Mouse (Mus musculus): ENCODE data around the gene Coa3.

Coa3 gene

DNA sequence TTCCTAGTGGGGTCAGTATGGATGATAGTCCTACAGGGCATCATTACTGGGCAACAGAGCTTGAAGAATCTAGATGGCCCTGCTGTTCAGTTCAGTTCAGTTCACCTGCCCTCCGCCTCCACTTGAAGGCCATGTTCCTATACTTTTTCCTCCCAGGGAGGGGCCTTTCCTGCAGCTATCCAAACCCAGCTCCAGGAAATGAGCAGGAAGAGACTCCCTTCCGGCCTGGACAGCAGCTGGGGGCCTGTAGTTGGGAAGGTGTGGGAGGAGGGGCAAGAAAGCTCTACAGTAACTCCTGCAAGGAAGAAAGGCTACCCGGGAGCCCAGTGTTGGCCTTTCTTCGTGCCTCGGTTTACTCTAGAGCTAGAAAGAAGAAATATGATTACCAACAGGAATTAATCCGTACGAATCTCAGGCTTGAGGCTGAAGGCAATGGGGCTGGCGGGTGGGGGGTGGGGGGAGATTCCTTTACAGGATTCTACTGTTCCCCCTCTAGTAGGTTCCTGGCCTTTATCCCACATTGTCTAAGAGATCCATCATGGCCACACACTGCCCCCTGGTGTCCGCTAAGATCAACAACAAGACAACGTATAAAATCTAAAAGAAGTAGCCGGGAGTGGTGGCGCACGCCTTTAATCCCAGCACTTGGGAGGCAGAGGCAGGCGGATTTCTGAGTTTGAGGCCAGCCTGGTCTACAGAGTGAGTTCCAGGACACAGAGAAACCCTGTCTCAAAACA lies 30.5 kb downstream of the Coa3 start:
- peak; percentile 69 to 81 for DNase-seq

DNA sequence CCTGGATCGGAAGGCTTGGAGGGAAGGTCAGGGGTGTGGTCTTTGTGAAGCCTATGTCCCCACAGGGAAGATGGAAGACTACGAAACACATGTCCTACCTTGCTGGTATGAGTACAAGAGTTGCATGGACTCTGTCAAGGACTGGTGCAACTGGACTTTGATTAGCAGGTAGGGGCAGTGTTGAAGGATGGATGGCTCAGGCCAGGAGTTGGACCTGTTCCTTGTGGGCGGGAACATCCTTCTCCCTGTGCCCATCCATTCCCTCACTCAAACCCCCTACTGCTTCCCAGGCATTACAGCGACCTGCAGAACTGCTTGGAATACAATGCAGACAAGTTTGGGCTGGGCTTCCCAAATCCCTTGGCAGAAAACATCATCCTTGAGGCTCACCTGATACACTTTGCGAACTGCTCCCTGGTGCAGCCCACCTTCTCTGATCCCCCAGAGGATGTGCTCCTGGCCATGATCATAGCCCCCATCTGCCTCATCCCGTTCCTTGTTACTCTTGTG lies 31.3 kb downstream of the Coa3 start:
- no peak for DNase-seq

GRCm38 (mm10) chr11:101246702-101247012 lies 32.3 kb downstream of the Coa3 start:
- no peak for DNase-seq

GRCm38 (mm10) chr11:101245855-101246701 lies 32.8 kb downstream of the Coa3 start, which contains the start of gene Ramp2:
Gene Ramp2 (plus strand): TSS chr11:101246028.
- peak; percentile 78 to 85 for DNase-seq

GRCm38 (mm10) chr11:101245071-101245470 lies 33.8 kb downstream of the Coa3 start:
- DNase-seq: peak in 1 of 2 experiments; percentile 40

- DNase-seq: no peak
Observed at GRCm38 (mm10) chr11:101238071-101238647, 40.8 kb downstream of the Coa3 start.

- no peak for DNase-seq
Observed at GRCm38 (mm10) chr11:101236782-101237181, 42.1 kb downstream of the Coa3 start.

GRCm38 (mm10) chr11:101235429-101235828 lies 43.5 kb downstream of the Coa3 start:
- DNase-seq: no peak

DNA sequence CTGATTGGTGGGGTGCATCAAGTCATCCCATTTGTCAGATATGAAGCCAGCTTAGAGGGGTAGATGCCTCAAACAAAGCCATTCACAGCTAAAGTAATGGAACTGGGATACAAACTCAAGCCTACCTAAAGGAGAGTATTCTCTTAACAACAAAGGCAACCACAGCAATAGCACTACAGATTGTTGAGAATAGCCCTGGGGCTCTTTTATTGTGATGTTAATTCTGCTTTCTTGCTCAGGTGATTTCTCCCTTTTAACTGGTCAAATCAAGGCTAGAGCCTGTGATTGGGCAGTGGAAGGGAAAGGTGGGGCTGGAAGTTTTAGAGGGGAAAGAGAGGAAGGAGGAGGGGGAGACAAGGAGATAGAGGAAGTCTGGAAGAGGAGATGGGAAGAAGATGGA lies 44.8 kb downstream of the Coa3 start:
- no peak for DNase-seq

- no peak for DNase-seq
Observed at GRCm38 (mm10) chr11:101233240-101233639, 45.7 kb downstream of the Coa3 start.

- peak; percentile 74 to 85 for DNase-seq
Observed at GRCm38 (mm10) chr11:101232010-101232839, 46.7 kb downstream of the Coa3 start.

- peak; percentile 85 to 90 for DNase-seq
Observed at GRCm38 (mm10) chr11:101230991-101231871, 47.7 kb downstream of the Coa3 start.

GRCm38 (mm10) chr11:101230526-101230925 lies 48.4 kb downstream of the Coa3 start:
- no peak for DNase-seq

- peak in 1 of 2 experiments; percentile 75 for DNase-seq
Observed at GRCm38 (mm10) chr11:101230061-101230511, 48.8 kb downstream of the Coa3 start.

- peak; percentile 52 to 62 for DNase-seq
Observed at GRCm38 (mm10) chr11:101229361-101229900, 49.5 kb downstream of the Coa3 start.
